Mouse (Mus musculus) urinary bladder, postnatal 4 days (tissue): ENCODE data around the gene Slc11a1.

Source experiments
- DNase-seq, 2 experiments: peaks; one replicate each; pipeline ENCODE4 v3.0.0; 2021 to 2022; ENCODE audit warnings: low spot score in 2 of 2

Gene Slc11a1

DNA sequence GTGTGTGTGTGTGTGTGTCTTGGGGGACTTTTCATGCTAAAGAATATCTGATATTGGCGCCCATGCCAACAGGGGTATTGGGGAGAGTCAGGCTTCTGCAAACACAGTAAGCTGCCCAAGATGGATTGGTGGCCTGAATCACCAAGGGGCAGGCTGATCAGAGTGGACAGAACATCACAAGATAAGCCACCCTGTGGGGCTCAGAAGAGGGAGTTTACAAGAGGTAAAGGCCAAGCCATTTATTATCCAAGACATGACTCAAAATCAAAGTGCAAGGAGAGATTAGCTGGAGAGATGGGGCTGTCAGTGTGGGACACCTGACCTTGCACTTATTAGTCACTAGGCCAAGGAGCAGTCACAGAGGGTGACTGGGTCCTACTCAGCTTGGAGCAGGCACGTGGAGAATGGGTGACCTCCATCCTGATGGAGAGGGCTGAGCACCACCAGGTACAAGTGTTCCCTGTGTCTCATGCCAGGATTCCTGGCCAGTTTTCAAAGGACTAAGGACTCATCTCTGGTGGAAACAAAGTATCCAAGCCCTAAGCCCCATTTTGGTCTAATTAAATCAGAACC is 36.8 kb downstream of the Slc11a1 start:
- DNase-seq: no peak

GRCm38 (mm10) chr1:74412711-74413110 is 37.7 kb downstream of the Slc11a1 start:
- DNase-seq: no peak

- no peak for DNase-seq
Measured at GRCm38 (mm10) chr1:74415143-74415542, 40.1 kb downstream of the Slc11a1 start.

- no peak for DNase-seq
Measured at GRCm38 (mm10) chr1:74418747-74419439, 43.9 kb downstream of the Slc11a1 start.

DNA sequence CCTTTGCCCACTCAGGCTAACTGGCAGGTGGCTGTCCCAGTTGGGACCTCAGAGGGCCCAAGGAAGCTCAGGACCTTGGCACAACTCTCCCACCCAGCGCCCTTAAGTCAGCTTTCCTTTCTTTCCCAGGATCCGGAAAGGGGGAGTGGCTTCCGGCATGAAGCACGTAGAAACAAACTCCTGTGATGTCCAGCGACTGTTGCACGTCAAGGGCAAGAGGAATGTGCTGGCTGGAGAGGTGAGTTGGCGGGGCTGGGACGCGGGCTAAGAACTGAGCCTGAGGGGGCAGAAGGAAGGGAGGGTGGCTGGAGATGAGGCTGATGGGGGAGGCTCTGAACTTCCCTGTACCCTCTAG is 44.4 kb downstream of the Slc11a1 start:
- DNase-seq: no peak

GRCm38 (mm10) chr1:74423147-74423546 is 48.2 kb downstream of the Slc11a1 start:
- no peak for DNase-seq

DNA sequence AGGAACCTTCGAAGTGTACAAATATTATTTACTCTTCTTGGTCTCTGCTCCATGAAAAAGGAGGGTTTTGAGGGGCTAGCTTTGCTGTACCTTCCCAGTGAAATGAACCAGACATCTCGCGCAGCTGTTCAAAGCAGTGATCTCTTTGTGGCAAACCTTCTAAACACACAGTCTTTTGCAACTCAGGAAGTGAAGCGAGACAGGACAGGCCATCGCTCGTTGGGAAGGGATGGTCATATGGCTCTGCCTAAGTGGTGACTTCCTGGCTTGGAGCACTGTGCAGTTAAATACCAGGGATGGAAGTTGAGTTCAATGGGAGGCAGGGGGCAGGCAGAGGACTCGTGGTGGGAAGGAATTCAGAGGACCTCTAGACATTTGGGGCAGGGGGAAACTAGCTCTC is 50.9 kb downstream of the Slc11a1 start:
- no peak for DNase-seq

DNA sequence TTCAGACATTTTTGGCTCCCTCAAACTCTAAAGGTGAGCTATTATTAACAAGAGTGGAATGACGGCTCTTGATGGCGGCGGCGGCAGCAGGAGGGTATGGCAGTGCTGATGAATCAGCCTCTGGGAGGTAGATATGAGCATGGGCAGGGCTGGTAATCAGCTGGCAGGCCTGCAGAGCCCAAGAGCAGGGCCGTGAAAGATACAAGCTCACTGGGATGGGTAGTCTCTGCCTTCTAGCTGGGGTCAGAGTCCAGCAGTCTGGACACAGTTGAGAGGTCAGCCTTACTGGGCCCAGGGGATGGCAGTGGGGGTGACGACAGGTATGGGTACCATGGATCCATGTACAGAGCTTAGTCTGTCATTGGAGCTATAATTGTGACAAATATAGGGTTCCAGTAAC is 58.2 kb downstream of the Slc11a1 start:
- DNase-seq: no peak

GRCm38 (mm10) chr1:74434596-74434995 is 59.6 kb downstream of the Slc11a1 start:
- DNase-seq: no peak

DNA sequence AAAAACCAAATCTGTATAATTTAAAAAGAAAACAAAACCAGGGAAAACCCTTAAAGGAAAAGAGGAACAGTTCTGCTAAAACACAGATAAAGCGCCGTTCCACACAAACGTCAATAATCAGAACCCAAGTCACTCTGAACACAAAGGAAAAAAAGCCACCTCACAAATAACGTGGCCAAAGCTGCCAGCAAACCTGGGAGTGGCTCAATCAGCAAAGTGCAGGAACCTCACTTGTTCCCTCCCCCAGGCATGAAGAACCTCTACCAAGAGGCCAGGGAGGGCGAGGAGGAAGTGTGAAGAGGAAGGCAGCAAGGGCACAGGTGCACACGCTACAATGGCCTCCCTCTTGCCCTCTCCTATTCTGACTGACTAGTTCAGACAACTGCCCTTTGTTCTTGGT is 60.6 kb downstream of the Slc11a1 start:
- no peak for DNase-seq
